Mouse (Mus musculus) limb, embryonic 12.5 days (tissue): ENCODE data around the gene Slc10a7. TPM values are rescaled to one million over a fixed set of nuclear protein-coding genes. Genes with fewer than 3 reads are reported as not detected.

ENCODE experiments used
- ATAC-seq: fragments of 200-750 bp; cut with Nextera tagmentation; 2 replicates; pipeline ENCODE4 v1.8.0; 2017; ENCODE audit warnings: low read depth, moderate TSS enrichment; ENCODE audit not compliant: insufficient number of reproducible peaks, insufficient read depth, low FRiP score, low TSS enrichment
- H3K27ac ChIP-seq: fragments of 300-500 bp; sonication (generic); 2 replicates; pipeline ENCODE4 v1.5.1; 2016; ENCODE audit warnings: mild to moderate bottlenecking, moderate library complexity
- H3K27me3 ChIP-seq: fragments of 300-500 bp; sonication (generic); 2 replicates; pipeline ENCODE4 v1.6.1; 2016; ENCODE audit warnings: mild to moderate bottlenecking, moderate library complexity
- H3K36me3 ChIP-seq: fragments of 300-500 bp; sonication (generic); 2 replicates; pipeline ENCODE4 v1.6.1; 2016; ENCODE audit warnings: mild to moderate bottlenecking, moderate library complexity
- H3K4me1 ChIP-seq: fragments of 300-500 bp; sonication (generic); replicated peaks from 2 replicates; pipeline ENCODE4 v1.6.1; 2016
- H3K4me2 ChIP-seq: fragments of 300-500 bp; sonication (generic); 2 replicates; pipeline ENCODE4 v1.6.1; 2016; ENCODE audit warnings: mild to moderate bottlenecking, moderate library complexity
- H3K4me3 ChIP-seq: fragments of 300-500 bp; sonication (generic); replicated peaks from 2 replicates; pipeline ENCODE4 v1.5.1; 2016; ENCODE audit warnings: mild to moderate bottlenecking
- H3K9ac ChIP-seq: fragments of 300-500 bp; sonication (generic); replicated peaks from 2 replicates; pipeline ENCODE4 v1.6.1; 2016; ENCODE audit warnings: mild to moderate bottlenecking, moderate library complexity
- H3K9me3 ChIP-seq: fragments of 300-500 bp; sonication (generic); 2 replicates; pipeline ENCODE4 v1.6.1; 2016; ENCODE audit warnings: mild to moderate bottlenecking, moderate library complexity
- WGBS: fragments of 180-500 bp; shearing (Covaris S2); methylation state at CpG from one replicate; pipeline ENCODE4 v1.1.7; 2016; 5-methylcytosine and 5-hydroxymethylcytosine counted together
- polyA plus RNA-seq: library from polyadenylated mRNA; unstranded; fragments of >200 nt; fragmentation: Nextera tagmentation; extraction: Ambion mirVana; gene quantifications from 2 replicates; pipeline ENCODE4 v1.2.1, GENCODE M21; 2016

The Slc10a7 gene
- polyA plus RNA-seq, 1 experiment from 2014 or later, result 17.5 TPM

DNA sequence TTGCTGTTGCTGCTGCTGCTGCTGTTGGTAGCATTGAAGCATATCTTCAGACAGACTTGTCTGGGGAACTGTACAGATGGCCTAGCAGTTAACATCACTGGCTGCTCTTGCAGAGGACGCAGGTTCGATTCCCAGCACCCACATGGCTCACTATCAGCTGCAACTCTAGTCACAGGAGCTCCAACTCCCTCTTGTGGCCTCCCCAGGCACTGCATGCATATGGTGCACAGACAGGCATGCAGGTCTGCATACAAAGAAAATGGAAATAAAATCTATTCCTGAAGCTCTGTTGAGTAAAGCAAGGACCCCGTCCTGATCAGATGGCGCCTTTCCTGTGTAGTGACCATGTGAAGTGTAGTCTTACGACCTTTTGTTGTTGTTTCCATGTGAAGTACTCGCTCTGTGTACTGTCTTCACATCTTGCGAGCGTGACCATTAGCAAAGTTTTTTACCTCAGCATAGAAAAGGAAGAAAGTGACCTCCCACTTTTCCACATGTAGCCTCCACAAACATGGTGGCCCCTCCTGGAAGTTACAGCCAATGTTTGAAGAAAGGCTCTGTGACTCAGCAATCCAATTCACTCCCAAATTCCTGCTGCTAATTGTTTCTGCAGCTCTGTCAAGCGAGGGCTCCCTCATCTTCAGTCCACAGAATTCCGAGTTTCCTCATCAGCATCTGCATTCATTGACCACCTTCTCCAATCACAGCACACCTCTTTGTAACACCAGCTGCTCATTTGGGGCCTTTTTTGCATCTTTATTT lies 210.3 kb downstream of the Slc10a7 start:
- Histone ChIP-seq H3K27ac (0 out of 2 replicates have a peak overlapping the region, but pooled peaks have one; percentile 19), H3K9me3 (peaks cover 6% of the 10 kb centered on the region; the same call in 1 of the 2 replicates), H3K4me3 (no peak overlapping the region), H3K4me2 (no peak overlapping the region), H3K9ac (no peak overlapping the region), H3K4me1 (peaks cover 8% of the 10 kb centered on the region), H3K36me3 (peaks cover 10% of the 10 kb centered on the region), H3K27me3 (no peaks in the 10 kb centered on the region)
- WGBS, result 80% methylated on average over 10 of the region's 10 CpGs
- ATAC-seq, result no peak

DNA sequence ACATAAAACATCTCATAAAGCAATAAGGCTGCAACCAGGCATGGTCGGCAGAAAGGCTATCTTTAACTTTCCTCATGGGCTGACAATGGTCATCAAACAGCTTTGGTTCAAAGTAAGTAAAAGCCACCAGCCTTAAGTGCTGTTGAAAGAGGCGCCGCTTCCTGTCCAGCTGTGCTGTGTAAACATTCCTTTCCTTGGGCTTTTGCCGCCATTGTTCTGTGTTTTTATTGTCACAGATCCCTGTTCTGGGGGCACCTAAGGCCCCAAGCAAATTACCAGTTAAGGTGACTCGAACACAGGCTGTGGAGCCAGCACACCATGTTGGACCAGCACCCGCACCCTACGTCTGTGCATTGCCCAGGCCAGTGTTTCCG lies 210.9 kb downstream of the Slc10a7 start:
- no peak for ATAC-seq
- Histone ChIP-seq H3K36me3 (peaks cover 10% of the 10 kb centered on the region), H3K27ac (peak overlapping the region; percentile 41; the same call in 1 of the 2 replicates), H3K4me1 (peaks cover 7% of the 10 kb centered on the region; the same call in 1 of the 2 replicates), H3K4me3 (no peak overlapping the region), H3K4me2 (no peak overlapping the region), H3K9ac (no peak overlapping the region), H3K27me3 (no peaks in the 10 kb centered on the region), H3K9me3 (peaks cover 6% of the 10 kb centered on the region; the same call in 1 of the 2 replicates)
- WGBS, result 51% methylated on average over 8 of the region's 8 CpGs

DNA sequence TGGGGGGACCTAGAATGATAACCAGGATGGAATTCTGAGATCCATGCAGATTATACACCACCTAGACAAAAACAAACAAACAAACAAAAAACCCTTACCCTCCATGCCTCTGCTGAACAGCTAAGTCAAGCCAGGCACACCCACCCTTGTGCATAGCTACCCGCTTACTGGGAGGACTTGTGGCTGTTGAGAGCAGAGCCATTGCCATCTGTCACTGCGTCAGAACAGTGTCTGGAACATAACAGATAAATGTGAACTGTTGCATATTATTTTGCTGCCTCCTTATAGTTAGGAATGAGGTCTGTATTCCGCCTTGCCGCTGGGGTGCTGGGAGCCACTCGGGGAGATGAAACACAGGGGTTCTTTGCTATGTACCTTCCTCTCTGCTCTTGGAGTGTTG lies 212.4 kb downstream of the Slc10a7 start:
- H3K36me3 ChIP-seq, result peaks cover 10% of the 10 kb centered on the region
- peaks cover 6% of the 10 kb centered on the region; the same call in 1 of the 2 replicates for H3K9me3 ChIP-seq
- ATAC-seq, result no peak
- 89% methylated on average over 5 of the region's 5 CpGs for WGBS
- no peak overlapping the region for H3K4me2 ChIP-seq
- H3K4me3 ChIP-seq, result no peak overlapping the region
- no peaks in the 10 kb centered on the region for H3K27me3 ChIP-seq
- H3K9ac ChIP-seq, result no peak overlapping the region
- H3K27ac ChIP-seq, result no peak overlapping the region
- H3K4me1 ChIP-seq, result peaks cover 7% of the 10 kb centered on the region; the same call in 1 of the 2 replicates

DNA sequence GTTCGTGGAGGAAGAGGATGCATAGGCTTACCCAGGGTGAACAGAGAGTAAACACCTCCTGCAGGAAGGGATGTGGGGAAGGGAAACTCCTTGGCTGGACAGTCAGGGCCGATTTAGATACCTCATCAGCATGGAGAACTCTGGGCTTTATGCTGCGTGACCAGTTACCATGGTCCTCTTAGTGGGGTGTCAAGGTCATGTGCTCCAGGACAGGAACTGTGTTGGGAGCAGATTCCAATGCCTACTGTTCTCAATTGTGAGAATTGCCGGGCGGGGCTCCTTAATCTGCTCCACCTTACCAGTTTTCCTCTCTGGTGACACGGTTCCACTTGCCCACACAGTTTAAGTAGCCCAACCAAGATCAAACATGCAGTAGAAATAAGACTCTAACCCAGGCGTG lies 213.1 kb downstream of the Slc10a7 start:
- no peak overlapping the region for H3K27ac ChIP-seq
- H3K9ac ChIP-seq, result no peak overlapping the region
- 85% methylated on average over 7 of the region's 7 CpGs for WGBS
- peaks cover 6% of the 10 kb centered on the region; the same call in 1 of the 2 replicates for H3K9me3 ChIP-seq
- H3K4me3 ChIP-seq, result no peak overlapping the region
- H3K27me3 ChIP-seq, result no peaks in the 10 kb centered on the region
- H3K36me3 ChIP-seq, result peaks cover 10% of the 10 kb centered on the region
- ATAC-seq, result no peak
- no peak overlapping the region for H3K4me2 ChIP-seq
- H3K4me1 ChIP-seq, result peaks cover 7% of the 10 kb centered on the region; the same call in 1 of the 2 replicates

DNA sequence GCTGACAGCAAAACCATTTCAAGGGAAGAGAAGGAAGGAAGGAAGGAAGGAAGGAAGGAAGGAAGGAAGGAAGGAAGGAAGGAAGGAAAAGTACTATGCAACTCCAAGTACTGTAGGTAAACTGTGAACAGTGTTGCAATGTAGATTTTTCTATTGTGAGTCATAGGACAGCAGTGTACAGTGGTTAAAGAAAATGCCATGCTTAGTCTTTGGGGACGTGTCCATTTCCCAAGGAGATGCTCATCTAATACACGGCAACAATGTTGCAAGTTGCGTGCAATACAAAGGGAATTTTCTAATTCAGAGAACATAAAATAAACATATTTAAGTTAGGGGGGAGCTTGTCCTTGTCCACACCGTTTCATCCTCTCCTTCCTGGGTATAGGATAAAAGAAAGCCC lies 215.7 kb downstream of the Slc10a7 start:
- 93% methylated on average over 4 of the region's 4 CpGs for WGBS
- Histone ChIP-seq H3K27me3 (no peaks in the 10 kb centered on the region), H3K4me1 (peaks cover 3% of the 10 kb centered on the region; the same call in 1 of the 2 replicates), H3K9ac (no peak overlapping the region), H3K27ac (no peak overlapping the region), H3K9me3 (no peaks in the 10 kb centered on the region), H3K36me3 (peaks cover 11% of the 10 kb centered on the region; the same call in 1 of the 2 replicates), H3K4me2 (no peak overlapping the region), H3K4me3 (no peak overlapping the region)
- ATAC-seq, result no peak

DNA sequence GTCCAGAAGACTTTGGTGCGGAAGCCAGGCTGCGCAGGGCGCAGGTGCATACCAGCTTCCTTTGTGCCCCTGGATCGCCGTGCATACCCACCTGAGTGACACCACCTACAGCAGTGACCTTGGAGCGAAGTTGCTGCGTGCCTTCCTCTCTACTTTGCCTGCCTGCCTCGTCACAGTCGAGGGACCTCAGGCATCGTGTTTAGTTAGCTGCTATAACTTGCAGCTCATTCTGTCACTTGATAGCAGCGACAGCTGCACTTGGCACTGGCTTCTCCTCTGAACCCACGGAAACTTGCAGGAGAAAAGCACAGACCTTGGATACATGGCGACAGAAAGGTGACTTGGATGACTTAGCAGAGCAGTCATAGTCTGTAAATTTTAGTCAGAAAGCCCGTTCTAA lies 219.1 kb downstream of the Slc10a7 start:
- Histone ChIP-seq H3K36me3 (peaks cover 37% of the 10 kb centered on the region), H3K4me1 (0 out of 2 replicates have a peak, but pooled peaks cover 3% of the 10 kb centered on the region), H3K27me3 (no peaks in the 10 kb centered on the region), H3K4me3 (no peak overlapping the region), H3K9ac (no peak overlapping the region), H3K27ac (no peak overlapping the region), H3K9me3 (no peaks in the 10 kb centered on the region), H3K4me2 (no peak overlapping the region)
- no peak for ATAC-seq
- 87% methylated on average over 14 of the region's 14 CpGs for WGBS

DNA sequence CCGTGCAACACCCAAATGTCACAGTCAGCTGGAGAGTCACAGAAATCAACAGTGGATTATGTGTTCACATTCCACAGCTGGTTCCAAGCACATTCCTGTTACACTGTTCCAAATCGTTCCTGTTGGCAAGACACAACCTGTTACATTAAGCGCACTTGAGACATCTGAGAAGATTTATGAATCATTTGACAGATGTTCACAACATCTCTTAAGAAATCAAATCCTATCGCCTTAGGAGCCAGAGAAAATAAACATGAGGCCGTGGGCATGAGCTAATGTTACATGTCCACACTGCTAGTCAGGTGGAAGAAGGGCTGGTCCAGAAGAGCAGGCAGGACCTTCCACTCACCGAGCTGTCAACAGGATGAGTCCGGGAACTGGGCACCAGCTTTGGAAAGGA lies 223.3 kb downstream of the Slc10a7 start:
- ATAC-seq, result peak; percentile 44; the same call in 1 of the 2 replicates
- Histone ChIP-seq H3K36me3 (peaks cover 37% of the 10 kb centered on the region), H3K27me3 (no peaks in the 10 kb centered on the region), H3K27ac (0 out of 2 replicates have a peak overlapping the region, but pooled peaks have one; percentile 17), H3K9ac (no peak overlapping the region), H3K4me1 (0 out of 2 replicates have a peak, but pooled peaks cover 3% of the 10 kb centered on the region), H3K9me3 (no peaks in the 10 kb centered on the region), H3K4me3 (no peak overlapping the region), H3K4me2 (no peak overlapping the region)
- WGBS, result 61% methylated on average over 7 of the region's 7 CpGs

DNA sequence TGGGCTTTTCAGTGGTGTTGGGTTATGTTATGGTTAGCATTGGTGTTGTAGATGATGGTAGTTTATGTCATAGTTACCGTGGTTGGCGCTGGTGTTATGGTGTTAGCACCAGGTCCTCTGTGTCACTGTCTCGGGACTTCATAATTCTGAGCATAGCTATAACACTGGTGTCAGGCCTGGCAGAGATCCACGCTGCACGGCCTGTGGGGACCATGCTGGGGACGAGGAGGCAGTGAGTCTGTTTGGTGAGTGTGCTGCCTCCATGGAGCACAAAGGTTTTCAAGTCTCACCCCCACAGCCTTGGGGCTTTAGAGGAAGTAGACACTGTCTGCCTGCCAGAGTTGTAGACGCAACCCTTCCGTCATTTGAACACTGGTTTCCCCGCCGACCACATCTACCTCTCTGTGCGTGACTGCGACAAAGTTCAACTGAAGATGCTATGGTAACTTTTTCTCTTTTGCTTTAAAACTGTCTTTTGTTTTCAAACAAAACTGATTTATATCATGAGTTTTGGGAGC lies 223.9 kb downstream of the Slc10a7 start:
- no peak for ATAC-seq
- no peaks in the 10 kb centered on the region for H3K9me3 ChIP-seq
- H3K9ac ChIP-seq, result no peak overlapping the region
- no peak overlapping the region for H3K4me2 ChIP-seq
- 0 out of 2 replicates have a peak overlapping the region, but pooled peaks have one; percentile 17 for H3K27ac ChIP-seq
- H3K27me3 ChIP-seq, result no peaks in the 10 kb centered on the region
- no peak overlapping the region for H3K4me3 ChIP-seq
- peaks cover 32% of the 10 kb centered on the region for H3K36me3 ChIP-seq
- H3K4me1 ChIP-seq, result 0 out of 2 replicates have a peak, but pooled peaks cover 3% of the 10 kb centered on the region
- 86% methylated on average over 12 of the region's 12 CpGs for WGBS

DNA sequence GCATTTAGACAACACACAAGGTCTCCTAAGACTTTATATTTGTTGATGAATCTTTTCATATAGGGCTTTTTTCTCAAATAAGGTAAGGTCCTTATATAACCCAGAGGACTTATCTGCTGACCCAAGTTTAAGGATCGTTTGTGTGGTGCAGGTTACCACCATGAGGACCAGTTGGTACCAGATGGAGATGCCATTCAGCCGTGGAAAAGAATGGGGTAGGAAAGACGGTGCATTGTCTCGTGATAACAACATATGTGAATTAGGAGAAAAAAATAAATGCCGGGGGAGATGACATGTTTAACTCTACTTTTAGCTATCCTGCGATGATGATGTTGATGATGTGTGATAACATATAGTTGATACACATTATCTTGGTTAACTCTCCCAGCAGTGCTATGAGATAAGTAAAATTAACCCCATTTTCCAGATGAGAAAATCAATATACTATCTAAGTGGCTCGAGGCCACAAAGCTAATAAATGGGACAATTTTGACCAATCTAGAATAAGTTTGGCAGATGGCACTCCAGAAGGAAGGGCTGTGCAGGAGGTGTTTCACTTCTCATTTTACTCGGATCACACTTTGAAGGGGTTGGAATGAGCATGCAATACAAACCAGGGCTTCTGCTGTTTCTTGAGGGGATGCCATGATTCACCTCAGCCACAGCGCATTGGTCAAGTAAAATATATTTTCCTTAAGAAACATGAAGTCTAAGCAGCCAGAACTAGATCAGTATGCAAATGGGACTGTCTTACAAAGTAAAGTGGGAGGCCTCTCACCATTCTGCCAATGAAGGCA lies 225.8 kb downstream of the Slc10a7 start:
- H3K4me1 ChIP-seq, result peaks cover 7% of the 10 kb centered on the region; the same call in 1 of the 2 replicates
- H3K9me3 ChIP-seq, result no peaks in the 10 kb centered on the region
- no peak overlapping the region for H3K4me2 ChIP-seq
- H3K36me3 ChIP-seq, result peaks cover 25% of the 10 kb centered on the region
- no peak overlapping the region for H3K4me3 ChIP-seq
- ATAC-seq, result no peak
- no peak overlapping the region for H3K27ac ChIP-seq
- H3K27me3 ChIP-seq, result no peaks in the 10 kb centered on the region
- no peak overlapping the region for H3K9ac ChIP-seq
- 91% methylated on average over 9 of the region's 9 CpGs for WGBS

DNA sequence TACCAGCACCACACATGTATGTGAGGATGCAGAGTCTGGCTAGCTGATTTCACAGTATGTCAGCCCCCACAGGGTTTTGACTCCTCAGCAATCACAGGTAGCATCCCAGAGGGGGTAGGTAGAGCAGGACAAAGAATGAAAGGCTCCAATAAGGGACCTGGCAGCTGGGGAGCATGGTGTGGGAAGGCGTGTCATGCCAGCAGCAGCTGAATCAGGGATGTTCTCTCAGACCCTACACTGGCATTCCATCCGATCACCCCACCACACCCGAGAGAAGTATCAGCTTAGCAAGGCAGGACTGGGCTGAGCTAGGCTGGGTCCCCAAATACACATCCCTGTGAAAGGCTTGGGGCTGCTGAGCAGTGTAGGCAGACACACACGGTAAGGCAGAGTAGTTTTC lies 229.2 kb downstream of the Slc10a7 start:
- no peaks in the 10 kb centered on the region for H3K9me3 ChIP-seq
- no peak for ATAC-seq
- H3K27ac ChIP-seq, result no peak overlapping the region
- WGBS, result 83% methylated on average over 4 of the region's 4 CpGs
- H3K4me2 ChIP-seq, result no peak overlapping the region
- H3K9ac ChIP-seq, result no peak overlapping the region
- H3K4me1 ChIP-seq, result peaks cover 35% of the 10 kb centered on the region
- H3K4me3 ChIP-seq, result no peak overlapping the region
- no peaks in the 10 kb centered on the region for H3K36me3 ChIP-seq
- H3K27me3 ChIP-seq, result no peaks in the 10 kb centered on the region

DNA sequence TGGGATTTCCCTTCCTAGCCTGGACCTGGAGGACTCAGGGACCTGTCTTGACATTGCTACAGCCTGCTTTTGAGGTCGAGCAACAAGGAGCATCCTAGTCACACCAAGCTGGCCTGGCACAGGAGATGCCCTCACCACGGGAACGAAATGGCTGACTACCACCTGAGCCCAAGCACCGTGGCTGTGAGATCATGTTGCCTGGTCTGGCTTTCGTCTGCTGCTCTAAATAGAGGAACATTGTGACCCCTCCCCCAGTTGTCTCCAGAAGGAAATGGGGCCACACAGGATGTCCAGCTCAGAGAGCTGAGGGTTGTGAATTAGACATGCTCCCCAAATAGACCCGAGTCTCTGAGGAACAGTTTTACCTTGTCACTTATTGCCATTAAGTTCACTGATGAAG lies 231.8 kb downstream of the Slc10a7 start:
- no peak for ATAC-seq
- Histone ChIP-seq H3K4me2 (no peak overlapping the region), H3K4me1 (peaks cover 35% of the 10 kb centered on the region), H3K4me3 (no peak overlapping the region), H3K27ac (peak overlapping the region; percentile 96), H3K9me3 (no peaks in the 10 kb centered on the region), H3K27me3 (no peaks in the 10 kb centered on the region), H3K9ac (no peak overlapping the region), H3K36me3 (no peaks in the 10 kb centered on the region)
- 36% methylated on average over 6 of the region's 6 CpGs for WGBS
